Mouse (Mus musculus): ENCODE results near the gene Atf2.
A peak's percentile ranks its signal among the peaks of the same experiment; 100 is the strongest.

- peak; percentile 22; the same call in 1 of the 2 replicates for TF ChIP-seq POLR2A (IDR thresholded peaks at IDR 0.05; ENCODE audit: control insufficient read depth, low read depth, low read length)
- TF ChIP-seq CTCF (IDR thresholded peaks at IDR 0.05; ENCODE audit: control insufficient read depth, insufficient read depth, insufficient replicate concordance, low read depth, low read length): peak; percentile 49; the same call in 1 of the 2 replicates
Measured at GRCm38 (mm10) chr2:73867764-73868487, 24.5 kb downstream of the Atf2 start.

Measured in testis, adult 2 months (tissue).